Mouse (Mus musculus): ENCODE measurements around the gene Wnt1.
A peak's percentile ranks its signal among the peaks of the same experiment; 100 is the strongest.
"Not testable (repeated sequence)": the region's sequence is repeated elsewhere in the genome, so short reads cannot be mapped to it uniquely, and the experiment has no call there.

Gene Wnt1

DNA sequence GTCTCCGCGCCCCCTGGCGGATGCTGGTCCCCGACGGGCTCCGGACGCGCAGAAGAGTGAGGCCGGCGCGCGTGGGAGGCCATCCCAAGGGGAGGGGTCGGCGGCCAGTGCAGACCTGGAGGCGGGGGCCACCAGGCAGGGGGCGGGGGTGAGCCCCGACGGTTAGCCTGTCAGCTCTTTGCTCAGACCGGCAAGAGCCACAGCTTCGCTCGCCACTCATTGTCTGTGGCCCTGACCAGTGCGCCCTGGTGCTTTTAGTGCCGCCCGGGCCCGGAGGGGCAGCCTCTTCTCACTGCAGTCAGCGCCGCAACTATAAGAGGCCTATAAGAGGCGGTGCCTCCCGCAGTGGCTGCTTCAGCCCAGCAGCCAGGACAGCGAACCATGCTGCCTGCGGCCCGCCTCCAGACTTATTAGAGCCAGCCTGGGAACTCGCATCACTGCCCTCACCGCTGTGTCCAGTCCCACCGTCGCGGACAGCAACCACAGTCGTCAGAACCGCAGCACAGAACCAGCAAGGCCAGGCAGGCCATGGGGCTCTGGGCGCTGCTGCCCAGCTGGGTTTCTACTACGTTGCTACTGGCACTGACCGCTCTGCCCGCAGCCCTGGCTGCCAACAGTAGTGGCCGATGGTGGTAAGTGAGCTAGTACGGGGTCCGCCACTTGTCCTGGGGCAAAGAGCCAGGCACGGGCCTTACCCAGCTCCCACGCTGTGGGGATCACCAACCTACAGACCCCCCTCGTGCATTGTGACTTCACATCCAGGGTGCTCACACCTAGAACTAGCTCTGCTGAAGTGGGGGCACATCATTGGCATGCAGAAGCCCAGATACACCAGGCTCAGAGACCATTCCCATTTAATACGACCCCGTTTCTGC lies at the start of gene Wnt1:
Gene Wnt1 (plus strand): TSS at position 197 of the 875 bp plus-strand sequence.
- peak; percentile 43 to 76 for DNase-seq (ENCODE audit: low spot score in 2 of 2)

GRCm38 (mm10) chr15:98740219-98740618 lies 49.4 kb upstream of the Wnt1 start:
- DNase-seq (ENCODE audit: low spot score in 2 of 2): no peak

DNA sequence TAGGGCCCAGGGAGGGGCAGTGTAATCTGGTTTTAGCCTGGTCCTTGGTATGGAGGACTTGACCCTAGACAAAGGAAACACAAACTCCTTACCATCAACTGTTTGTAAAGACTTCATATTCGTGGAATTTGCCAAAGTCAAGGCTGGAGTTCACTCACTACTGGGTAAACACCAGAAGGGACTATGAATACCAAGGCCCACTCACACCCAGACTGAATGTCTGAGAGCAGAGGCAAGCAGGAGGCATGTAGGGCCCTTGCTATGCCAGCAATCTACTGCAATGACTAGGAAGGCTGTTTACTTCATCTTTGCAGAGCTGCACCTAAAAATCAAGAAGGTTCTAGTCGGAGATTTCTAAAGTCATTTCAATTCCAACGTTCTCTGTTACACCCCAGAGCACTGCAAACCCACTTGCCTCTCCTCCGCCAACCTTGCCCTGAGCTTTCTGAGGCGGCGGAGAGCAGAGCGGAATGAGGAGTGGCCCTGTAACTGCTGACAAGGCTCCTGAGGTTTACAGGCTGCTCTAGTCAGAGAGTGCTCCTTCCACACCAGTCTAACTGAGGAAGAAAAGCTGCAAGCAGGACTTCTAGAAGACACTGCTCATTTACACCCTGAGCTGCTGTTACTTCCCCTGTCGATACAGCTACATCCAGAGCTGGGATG lies 46.8 kb upstream of the Wnt1 start:
- DNase-seq (ENCODE audit: low spot score in 2 of 2): no peak

GRCm38 (mm10) chr15:98743863-98744262 lies 45.8 kb upstream of the Wnt1 start:
- DNase-seq (ENCODE audit: low spot score in 2 of 2): not testable (repeated sequence)

GRCm38 (mm10) chr15:98746344-98746965 lies 43.2 kb upstream of the Wnt1 start:
- DNase-seq (ENCODE audit: low spot score in 2 of 2): no peak

GRCm38 (mm10) chr15:98747296-98747695 lies 42.4 kb upstream of the Wnt1 start:
- DNase-seq (ENCODE audit: low spot score in 2 of 2): no peak

- DNase-seq (ENCODE audit: low spot score in 2 of 2): no peak
These were observed 40.6 kb upstream of the Wnt1 start for GRCm38 (mm10) chr15:98749093-98749492.

DNA sequence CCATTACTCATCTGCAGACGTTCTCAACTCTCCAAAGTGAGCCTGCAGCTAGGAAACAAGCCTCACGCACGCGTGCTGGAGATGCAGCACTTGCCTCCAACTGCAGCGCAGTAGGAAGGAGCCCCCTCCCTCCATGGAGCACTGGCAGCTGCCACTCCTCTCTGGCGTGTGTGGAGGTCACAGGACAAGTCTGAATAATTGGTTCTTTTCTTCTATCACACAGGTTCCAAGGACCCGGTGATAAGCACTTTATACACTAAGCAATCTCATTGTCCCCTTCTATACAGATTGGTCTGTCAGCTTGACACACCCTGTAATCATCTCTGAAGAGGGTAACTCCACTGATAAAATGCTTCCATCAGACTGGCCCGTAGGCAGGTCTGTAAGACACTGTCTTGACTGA lies 36.6 kb upstream of the Wnt1 start:
- DNase-seq (ENCODE audit: low spot score in 2 of 2): no peak

GRCm38 (mm10) chr15:98754125-98754524 lies 35.5 kb upstream of the Wnt1 start:
- DNase-seq (ENCODE audit: low spot score in 2 of 2): no peak

DNA sequence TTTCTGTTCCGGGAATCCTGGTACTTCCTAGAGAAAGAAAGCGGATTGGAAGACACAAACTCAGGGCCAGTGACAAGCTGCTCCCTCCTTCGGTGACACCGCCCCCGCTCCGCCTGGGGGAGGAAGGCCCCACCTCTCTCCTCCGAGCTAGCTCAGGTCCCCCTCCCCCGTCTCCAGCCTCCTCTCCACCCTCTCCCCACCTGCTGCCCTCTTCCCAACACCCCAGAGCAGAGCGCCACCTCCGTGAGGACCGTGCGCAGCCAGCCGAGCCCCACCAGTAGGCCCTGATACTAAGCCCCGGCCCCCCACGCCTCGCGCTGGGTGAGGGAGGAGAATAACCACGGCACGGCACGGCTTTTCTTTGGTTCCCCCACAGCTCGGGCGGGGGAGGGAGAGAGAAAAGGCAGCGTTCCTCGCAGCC lies 27.4 kb upstream of the Wnt1 start:
- DNase-seq (ENCODE audit: low spot score in 2 of 2): peak; percentile 43 to 62

DNA sequence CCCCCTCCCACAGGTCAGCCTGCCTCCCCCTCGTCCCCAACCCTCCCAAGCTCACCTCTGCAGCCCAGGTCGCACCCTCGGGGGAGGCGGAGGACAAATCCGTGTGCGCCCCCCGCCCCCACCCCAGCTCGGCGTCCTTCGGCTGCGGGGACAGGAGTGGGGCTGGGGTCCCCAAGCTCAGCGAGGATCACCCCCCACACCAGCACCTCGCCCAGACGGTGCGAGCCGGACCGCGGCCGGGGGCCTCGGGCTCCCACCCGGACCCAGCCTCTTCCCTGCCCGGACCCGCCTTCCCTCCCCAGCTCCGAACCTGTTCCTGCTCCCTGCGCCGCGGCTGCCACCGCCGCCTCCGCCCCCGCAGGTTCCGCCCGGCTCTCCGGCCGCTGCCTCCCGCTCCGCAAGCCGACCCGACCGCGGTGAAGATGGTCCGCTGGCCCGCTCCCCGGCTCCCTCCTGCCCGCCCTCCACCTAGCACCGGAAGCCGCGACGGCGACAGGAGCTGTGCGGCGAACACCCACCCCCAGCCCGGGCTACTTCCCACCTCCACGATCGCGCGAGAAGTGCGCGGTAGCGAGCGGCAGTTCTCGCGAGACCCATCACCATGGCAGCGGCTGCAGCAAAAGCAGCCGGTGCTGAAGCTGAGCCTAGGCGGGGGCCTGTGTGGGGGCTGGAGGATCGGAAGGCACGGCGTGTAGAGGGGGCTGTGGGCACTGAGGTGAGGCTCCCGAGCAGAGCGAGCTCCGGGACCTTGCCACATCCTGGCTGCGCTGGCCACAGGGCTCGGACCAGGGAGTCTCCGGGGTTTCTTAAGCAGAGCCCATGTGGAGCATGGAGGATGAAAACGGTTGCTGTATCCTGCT lies 26.8 kb upstream of the Wnt1 start, which contains the start of gene Arf3:
Gene Arf3 (minus strand): TSS at position 545 of the 860 bp plus-strand sequence.
- peak; percentile 82 to 94 for DNase-seq (ENCODE audit: low spot score in 2 of 2)

- no peak for DNase-seq (ENCODE audit: low spot score in 2 of 2)
These were observed 23.7 kb upstream of the Wnt1 start for GRCm38 (mm10) chr15:98765929-98766328.

DNA sequence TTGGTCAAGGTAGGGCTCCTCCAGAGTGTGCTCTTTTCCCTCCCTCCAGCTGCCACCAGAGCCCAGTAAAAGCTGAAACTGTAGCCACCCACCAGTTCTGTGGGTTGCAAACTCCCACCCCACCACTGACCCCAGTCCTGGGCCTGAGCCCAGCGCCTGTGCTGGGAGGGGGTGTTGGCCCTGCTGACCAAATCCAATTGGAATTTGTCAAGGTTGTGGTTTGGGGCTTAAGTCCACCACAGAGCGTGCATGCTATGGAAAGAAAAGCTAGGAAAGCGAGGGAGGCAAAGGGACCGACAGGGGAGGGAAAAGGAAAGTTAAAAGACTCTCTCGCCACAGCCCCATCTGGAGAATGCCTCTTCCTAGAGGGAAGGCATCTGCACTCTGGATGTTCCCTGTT lies 21.4 kb upstream of the Wnt1 start:
- DNase-seq (ENCODE audit: low spot score in 2 of 2): no peak

- no peak for DNase-seq (ENCODE audit: low spot score in 2 of 2)
These were observed 17.7 kb upstream of the Wnt1 start for GRCm38 (mm10) chr15:98771813-98772425.

DNA sequence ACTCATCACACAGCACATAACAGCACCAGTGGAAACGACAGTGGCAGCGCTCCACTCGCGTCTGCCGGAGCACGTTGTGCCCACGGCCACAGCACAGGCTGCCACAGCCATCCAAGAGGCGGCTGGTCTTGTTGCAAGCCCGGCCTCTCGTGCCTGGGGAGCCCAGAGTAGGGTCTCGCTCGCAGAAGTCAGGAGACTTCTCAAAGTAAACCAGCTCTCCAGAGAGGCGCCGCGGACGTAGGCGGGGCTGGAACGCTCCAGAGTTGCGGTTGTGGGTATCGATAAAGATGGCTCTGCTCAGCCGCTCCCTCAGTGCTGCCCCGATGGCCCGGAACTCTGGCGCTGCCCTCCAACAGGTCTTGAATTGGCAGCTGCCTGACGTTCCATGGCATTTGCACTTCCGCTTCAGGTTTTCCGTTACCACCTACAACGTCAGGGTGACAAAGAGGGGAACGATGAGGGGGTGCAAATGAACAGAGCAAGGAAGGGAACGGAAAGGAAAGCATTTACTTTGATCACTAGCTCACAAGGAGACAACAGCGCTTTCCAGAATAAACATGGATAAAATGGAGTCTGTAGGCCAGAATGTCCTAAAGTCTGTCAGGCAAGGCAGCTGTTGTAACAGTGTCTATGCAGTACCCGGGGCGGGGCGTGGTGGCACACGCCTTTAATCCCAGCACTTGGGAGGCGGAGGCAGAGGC lies 17.0 kb upstream of the Wnt1 start:
- peak in 1 of 2 experiments; percentile 51 for DNase-seq (ENCODE audit: low spot score in 2 of 2)

- no peak for DNase-seq (ENCODE audit: low spot score in 2 of 2)
These were observed 15.6 kb upstream of the Wnt1 start for GRCm38 (mm10) chr15:98774096-98774495.

- no peak for DNase-seq (ENCODE audit: low spot score in 2 of 2)
These were observed 14.1 kb upstream of the Wnt1 start for GRCm38 (mm10) chr15:98775533-98775932.

GRCm38 (mm10) chr15:98776280-98777004 lies 13.2 kb upstream of the Wnt1 start:
- peak in 1 of 2 experiments; percentile 45 for DNase-seq (ENCODE audit: low spot score in 2 of 2)

DNA sequence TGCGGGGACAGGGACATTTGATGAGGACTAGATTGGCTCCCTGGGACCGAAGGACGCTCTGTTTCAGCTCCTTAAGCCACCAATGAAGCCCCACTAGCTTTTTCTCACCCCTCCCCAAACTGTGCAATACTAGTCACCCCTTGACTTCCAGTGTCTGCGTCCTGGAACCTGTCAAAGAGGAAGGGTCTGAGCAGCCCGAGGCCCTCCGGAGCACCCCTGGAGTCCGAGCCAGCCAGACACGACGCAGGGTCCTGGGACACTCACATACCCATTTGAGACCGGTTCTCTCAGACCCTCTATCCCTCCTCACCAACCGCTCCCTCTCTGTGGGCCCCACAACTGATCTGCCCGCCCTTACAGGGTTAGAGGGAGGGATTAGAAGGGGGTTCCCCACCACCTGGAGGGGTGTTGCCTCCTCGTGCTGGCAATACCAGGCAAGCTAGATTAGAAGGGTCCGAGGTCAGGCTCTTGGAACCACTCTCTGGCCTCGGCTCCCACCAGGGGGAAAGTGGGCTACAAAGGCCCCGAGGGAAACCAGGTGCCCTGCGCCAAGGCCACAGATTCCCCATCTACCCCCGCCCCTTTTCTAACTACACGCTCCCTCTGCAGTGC lies 12.5 kb upstream of the Wnt1 start:
- DNase-seq (ENCODE audit: low spot score in 2 of 2): peak in 1 of 2 experiments; percentile 38
